Mouse (Mus musculus): ENCODE results near the gene Rassf7.

GRCm38 (mm10) chr7:141228279-141229067 lies 12.8 kb downstream of the Rassf7 start, which contains the start of gene Phrf1:
- TF ChIP-seq CTCF (IDR thresholded peaks at IDR 0.05; ENCODE audit: control insufficient read depth, insufficient read depth, low read length) (peak; percentile 97), POLR2A (IDR thresholded peaks at IDR 0.05; ENCODE audit: borderline replicate concordance, control insufficient read depth, low read depth, low read length) (peak; percentile 48; the same call in 1 of the 2 replicates)

Measured in bone marrow, adult 2 months (tissue).